Mouse (Mus musculus) inflammation-experienced regulatory T-cells (primary cell): ENCODE results near the gene Gm10306. TPM values are rescaled to one million over a fixed set of nuclear protein-coding genes. Genes with fewer than 3 reads are reported as not detected.

Source experiments
- polyA plus RNA-seq, 2 experiments: library from polyadenylated mRNA; unstranded; fragments of 100-300 nt; shearing (Covaris generic); gene quantifications; one replicate each; pipeline ENCODE4 v1.2.1; 2017

Gene Gm10306
- not detected for polyA plus RNA-seq

DNA sequence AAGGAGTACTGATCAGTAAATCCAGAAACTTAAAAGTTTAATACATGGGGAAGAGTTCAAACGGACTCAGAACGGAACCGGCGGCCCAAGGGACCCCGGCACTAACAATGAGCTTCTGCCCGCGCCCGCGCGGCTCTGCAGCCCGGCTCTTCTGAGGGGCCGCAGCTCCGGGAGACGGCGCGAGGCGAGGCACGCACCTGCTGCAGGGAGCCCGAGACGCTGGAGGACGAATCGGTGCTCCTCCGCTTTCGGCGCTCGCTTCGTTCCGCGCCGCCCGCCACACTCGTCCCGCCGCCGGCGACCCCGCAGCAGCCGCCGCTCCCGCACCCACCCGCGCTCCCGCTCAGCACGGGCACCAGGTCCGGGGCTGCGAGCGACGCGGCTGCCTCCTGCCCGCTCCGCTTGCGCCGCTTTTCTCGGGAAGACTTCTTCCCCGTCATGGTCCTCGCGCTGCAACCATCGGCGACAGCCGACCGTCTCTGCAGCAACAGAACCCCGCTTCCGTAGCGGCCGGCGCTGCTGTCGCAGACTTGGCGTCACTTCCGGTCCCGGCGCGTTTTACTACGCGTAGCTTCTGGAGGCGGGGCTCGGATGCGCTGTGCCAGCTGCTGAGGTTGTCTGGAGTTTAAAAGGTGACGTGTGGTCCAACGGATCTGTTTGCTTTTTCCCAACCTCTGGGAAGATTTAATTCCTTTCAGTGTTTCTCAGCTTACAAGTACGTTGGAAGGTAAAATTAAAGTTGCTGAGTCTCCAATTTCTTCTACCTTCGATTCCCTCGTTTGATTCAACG is at the start of gene Gm10306, which contains the start of gene Caap1:
Gene Gm10306, plus strand, starts transcription at position 282 of the 790 bp plus-strand sequence.
Gene Caap1, minus strand, starts transcription at position 532 of the 790 bp plus-strand sequence.

DNA sequence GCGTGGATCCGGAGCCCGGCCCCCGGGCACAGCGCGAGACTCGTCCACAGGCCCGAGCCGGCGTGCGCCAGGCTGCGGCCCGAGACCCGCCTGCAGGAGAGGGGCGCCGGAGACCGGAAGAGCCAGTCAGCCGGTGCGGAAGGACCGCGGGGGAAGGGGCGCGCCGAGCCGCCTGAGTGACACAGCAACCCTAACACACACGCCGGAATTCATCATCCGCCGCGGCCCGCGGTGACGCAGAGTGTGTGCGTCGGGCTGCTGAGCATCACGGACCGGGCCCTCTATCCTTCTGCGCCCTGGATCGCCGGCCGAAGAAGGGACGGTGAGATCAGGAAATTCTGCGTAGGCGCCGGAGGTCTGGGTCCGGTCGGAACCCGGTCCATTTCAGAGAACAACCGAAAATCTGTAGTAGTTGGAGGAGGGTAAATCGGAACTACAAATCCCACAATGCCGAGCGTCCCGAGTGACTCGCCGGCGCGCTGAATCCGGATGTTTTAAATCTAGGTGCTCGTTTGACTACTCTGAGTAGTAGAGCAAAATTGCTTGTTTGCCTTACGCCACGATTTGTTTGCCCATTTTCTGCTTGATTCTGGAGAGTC is 46.8 kb downstream of the Gm10306 start, which contains the start of gene Plaa:
Gene Plaa, minus strand, starts transcription at position 214 of the 599 bp plus-strand sequence.

Other genes with a start within 250 kb of the Gm10306 start
- gene Caap1, start 250 bp downstream of the Gm10306 start, polyA plus RNA-seq = 10 to 100 TPM; 23.4 to 29.2 TPM
- 10 to 100 TPM; 70.4 to 76.3 TPM for gene Plaa, start 46.7 kb downstream of the Gm10306 start, polyA plus RNA-seq
- 1 to 10 TPM; 4.1 to 4.5 TPM for gene Ift74, start 57.9 kb downstream of the Gm10306 start, polyA plus RNA-seq
- under 1 TPM in 1 of 2 experiments, not detected in 1; 0.39 TPM for gene Lrrc19, start 93.6 kb downstream of the Gm10306 start, polyA plus RNA-seq
- under 1 TPM in 1 of 2 experiments, not detected in 1; 0.22 TPM for gene Tek, start 182.7 kb downstream of the Gm10306 start, polyA plus RNA-seq